Mouse (Mus musculus) cerebellum, postnatal 36 days (tissue): ENCODE measurements around the gene Slc27a1.
A peak's percentile ranks its signal among the peaks of the same experiment; 100 is the strongest.

Experiments used
- DNase-seq, 2 experiments: peaks; one replicate each; pipeline ENCODE4 v3.0.0; 2021 to 2022; ENCODE audit warnings: mixed read lengths in 2 of 2

Slc27a1 gene

DNA sequence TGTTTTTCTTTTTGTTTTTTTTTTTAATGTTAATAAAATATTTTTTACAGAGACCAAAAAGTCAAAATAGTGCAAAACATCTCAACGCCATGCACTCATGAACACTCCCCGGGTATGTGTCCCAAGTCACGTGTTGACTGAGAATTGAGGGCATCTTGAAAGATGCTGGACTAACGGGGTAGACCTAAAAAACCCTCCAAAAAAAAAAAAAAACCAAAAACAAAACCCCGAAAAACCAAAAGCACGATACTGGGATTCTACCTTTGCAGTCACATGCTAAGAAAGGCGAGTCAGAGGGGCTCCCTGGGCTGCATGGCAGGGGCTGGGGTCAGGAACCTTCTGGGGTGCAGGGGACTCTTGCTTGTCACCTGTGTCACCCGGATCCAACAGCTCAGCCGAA lies 58.1 kb downstream of the Slc27a1 start:
- no peak for DNase-seq

GRCm38 (mm10) chr8:71627265-71628099 lies 58.8 kb downstream of the Slc27a1 start:
- DNase-seq, result no peak

DNA sequence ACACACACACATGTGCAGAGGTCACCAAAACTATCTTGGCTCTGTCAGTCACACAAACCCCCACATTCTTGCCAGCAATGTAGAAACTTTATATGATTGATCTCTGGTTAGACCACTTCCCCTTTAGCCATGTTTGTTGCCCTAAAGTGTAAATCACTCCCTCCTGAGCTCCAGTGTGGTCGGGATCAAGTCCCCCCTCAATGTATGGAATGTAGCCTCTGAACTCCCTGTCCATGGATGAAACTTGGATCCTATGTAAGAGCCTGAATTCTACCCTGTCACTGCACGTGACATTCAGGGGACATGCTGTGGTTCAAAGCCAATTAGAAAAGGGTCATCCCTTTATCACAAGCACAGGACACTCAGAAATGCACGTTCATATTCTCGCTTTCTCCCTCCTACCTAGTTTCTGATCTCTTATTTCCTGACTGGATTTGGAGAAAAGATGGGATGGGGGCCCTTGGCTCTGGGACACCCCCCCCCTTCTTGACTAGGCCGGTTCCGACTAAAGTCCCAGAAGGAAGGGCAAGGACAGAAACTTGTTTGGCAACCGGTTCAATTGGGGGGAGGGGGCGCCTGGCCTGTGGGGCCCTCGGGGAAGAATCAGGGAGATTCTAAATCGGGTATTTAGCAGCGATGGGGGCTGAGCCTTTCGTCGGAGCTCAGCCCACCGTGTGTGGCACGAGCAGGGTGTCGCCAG lies 59.9 kb downstream of the Slc27a1 start:
- DNase-seq, result no peak

DNA sequence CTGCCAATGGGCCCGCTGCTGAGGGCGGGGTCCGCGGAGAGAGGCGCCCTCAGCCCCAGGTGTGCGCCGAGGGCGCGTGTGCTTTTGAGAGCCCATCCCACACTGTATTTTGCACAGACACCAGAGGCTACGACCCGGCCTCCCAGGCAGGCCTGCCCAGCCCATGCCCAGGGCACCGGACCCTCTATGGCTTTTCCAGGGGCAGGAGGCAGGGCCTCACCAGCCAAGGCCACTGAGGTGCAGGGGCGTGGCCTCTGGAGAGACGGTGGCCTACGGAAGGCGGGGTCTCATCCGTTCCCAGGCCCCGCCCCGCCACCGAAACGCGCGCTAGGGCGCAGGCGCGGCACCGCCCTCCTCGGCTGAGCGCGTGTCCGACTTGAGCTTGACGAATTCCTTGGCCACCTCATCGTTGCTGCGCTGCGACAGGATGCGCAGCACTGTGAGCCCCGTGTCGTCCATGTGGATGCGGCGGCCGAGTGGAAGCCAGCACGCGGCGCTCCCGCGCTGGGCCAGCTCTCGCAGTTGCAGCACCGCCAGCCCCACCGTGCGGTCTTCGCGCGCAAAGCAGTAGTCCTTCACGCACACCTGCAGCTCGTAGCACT lies 60.5 kb downstream of the Slc27a1 start:
- peak; percentile 85 to 89 for DNase-seq

GRCm38 (mm10) chr8:71629781-71630212 lies 61.1 kb downstream of the Slc27a1 start:
- no peak for DNase-seq

DNA sequence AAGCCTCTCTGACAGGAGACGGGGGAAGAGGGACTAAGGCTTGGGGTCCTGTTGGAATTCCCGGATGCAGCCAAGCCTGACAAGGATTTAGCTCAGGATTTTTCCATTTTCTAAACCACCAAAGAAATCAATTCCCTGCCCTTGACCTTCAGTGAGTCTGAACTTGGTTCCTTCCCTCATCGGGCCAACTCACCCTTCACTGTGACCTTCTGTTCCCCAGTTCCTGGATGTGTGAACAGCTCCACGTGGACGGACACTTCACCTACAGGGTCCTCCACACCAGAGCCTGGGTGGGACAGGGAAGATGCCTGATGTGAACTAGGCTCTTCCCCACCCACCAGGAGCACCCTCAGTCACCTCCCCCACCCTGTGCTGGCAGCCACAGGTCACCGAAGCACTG lies 62.1 kb downstream of the Slc27a1 start:
- DNase-seq, result no peak

DNA sequence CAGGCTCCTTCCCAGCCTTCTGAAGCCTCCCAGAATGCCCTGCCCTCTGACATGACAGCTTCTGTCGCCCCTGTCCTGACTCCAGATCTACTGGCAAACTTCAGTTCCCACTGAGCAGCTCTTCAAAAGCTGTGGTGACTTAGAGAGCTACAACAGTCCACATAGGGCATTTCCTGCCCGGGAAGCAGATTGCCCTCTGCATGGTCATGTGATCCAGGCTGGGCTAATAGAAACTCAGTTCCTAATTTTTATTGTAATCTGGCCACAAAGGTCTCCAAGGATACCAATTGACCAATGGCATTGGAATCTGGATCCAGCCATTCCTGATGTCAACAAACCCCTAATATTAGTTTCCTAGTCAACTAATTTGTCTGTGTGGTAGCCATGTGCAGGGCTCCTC lies 63.2 kb downstream of the Slc27a1 start:
- no peak for DNase-seq

DNA sequence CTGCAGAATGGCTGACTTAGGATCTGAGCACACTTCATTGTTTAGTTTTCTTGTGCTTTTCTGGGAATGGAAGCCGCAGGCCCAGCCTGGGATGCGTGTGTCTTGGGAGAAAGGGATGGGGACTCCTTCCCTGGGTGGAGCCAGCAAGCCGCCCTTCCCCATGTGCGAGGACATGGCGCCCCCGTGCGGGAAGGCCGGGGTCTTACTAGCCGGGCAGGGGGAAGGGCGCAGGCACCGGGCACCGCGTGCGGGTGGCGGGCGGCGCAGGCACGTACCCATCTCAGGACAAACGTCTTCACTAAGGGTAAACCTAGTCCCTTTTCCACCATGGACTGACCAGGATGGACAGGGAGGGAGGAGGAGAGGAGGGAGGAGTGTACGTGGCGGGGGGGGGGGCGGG lies 64.5 kb downstream of the Slc27a1 start:
- peak in 1 of 2 experiments; percentile 45 for DNase-seq

DNA sequence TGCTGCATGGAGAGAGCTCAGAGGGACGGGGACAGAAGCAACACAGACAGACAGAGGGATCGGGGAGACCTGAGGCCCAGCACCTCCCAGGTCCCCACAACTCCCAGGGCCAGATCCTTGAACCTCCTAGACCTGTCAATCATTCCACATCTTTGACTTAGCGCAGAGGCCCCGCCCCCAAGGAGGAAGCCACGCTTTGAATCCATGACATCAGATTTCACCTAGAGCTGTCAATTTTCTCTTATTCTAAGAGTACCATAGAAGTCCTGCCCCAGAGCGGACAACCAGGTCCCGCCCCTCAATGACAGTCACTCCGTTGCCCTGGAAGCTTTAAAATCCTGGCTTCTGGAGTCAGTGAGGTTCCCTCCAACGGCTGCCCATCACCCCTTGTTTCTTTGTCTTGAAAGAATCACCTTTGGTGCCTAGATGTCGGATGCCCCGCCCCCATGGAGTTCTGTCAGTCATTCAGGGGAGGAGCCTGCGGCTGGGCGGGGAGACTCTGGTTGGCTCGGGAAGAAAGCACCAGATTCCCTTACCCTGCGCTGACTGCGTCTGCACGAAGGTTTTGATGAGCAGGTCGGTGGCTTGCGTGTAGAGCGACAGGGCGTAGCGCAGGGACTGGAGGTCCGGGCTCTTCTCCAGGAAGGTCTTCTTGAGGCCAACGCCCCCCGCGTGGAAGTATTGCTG lies 65.4 kb downstream of the Slc27a1 start:
- DNase-seq, result no peak
